Mouse (Mus musculus): ENCODE data around the gene Lrg1. TPM values are rescaled to one million over a fixed set of nuclear protein-coding genes. Genes with fewer than 3 reads are reported as not detected.

Gene Lrg1
- polyA plus RNA-seq, 1 experiment = not detected

DNA sequence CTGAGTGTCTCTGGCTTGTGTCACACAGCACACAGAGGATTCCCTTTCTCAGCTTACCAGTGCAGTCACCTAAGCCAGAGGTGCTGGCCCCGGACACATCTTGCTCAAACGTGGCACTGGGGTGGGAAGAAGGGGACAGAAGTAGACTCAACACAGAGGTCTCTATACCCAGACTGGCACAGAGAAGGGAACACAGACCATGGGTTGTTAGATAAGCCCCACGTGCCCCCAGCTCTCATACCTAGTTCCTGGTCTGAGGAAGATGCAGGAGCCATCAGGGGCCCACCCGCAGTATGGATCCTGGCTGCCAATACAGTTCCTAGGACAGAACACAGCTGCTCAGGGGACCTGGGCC lies 3.5 kb upstream of the Lrg1 start:
- no peak for TF ChIP-seq POLR2A (IDR thresholded peaks at IDR 0.05; ENCODE audit: borderline replicate concordance, low read depth, low read length)
- TF ChIP-seq CTCF (IDR thresholded peaks at IDR 0.05; ENCODE audit: low read depth, low read length) = no peak
- Histone ChIP-seq H3K4me1 (ENCODE audit: control insufficient read depth, insufficient read depth, low read length) (0 out of 2 replicates have a peak, but pooled peaks cover 2% of the 10 kb centered on the region), H3K27ac (ENCODE audit: insufficient read depth, low read depth, low read length) (no peak overlapping the region), H3K4me3 (ENCODE audit: insufficient read depth, low read length) (no peak overlapping the region)

DNA sequence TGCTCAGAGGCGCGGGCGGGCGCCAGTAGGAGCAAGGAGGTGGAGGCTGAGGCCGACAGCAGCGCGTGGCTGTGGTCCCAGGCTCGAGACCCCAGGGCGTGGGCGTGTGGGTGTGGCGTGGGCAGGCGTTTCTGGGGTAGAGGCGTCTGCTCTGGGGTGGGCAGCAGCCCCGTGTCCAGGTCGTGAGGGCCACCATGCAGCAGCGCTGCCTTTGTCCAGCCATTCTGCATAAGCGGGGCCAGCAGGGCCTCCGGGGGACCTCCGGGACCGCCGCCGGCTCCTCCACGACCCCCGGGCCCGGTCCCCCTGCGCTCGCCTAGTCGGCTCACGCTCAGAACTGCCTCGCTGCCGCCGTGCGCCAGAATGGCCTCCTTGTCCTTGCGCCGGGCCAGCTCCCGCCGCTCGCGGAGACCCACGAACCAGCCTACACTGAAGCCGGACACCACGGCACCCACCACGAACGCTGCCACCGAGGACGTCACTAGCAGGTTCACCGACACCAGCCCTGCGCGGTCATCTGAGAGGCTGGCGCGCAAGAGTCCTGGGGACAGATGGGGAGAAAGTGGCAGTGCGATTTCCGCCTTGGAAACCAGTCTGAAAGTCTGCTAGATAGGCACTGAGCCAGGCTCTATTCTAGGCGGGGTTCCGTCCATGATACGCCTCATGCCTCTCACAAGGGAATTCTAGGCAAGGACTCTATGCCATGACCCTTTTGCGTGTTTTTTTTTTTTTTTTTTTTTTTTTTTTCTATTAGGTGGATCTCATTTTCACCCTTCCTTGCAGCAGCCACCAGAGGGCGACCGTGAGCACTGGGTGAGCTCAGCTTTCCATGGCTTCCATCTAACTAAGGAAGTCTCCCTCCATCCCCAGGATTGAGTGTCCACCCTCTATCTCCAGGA lies 2.8 kb upstream of the Lrg1 start:
- H3K4me3 ChIP-seq (ENCODE audit: insufficient read depth, low read length) = no peak overlapping the region
- no peak overlapping the region for H3K27ac ChIP-seq (ENCODE audit: insufficient read depth, low read depth, low read length)
- TF ChIP-seq POLR2A (IDR thresholded peaks at IDR 0.05; ENCODE audit: borderline replicate concordance, low read depth, low read length) (no peak), CTCF (IDR thresholded peaks at IDR 0.05; ENCODE audit: low read depth, low read length) (peak; percentile 90)
- peaks cover 3% of the 10 kb centered on the region for H3K4me1 ChIP-seq (ENCODE audit: control insufficient read depth, insufficient read depth, low read length)

- no peak overlapping the region for H3K4me3 ChIP-seq (ENCODE audit: insufficient read depth, low read length)
- H3K4me1 ChIP-seq (ENCODE audit: control insufficient read depth, insufficient read depth, low read length) = peaks cover 4% of the 10 kb centered on the region
- TF ChIP-seq POLR2A (IDR thresholded peaks at IDR 0.05; ENCODE audit: borderline replicate concordance, low read depth, low read length) (no peak), CTCF (IDR thresholded peaks at IDR 0.05; ENCODE audit: low read depth, low read length) (no peak)
- H3K27ac ChIP-seq (ENCODE audit: insufficient read depth, low read depth, low read length) = no peak overlapping the region
Observed at GRCm38 (mm10) chr17:56123681-56124340, 2.0 kb upstream of the Lrg1 start.

DNA sequence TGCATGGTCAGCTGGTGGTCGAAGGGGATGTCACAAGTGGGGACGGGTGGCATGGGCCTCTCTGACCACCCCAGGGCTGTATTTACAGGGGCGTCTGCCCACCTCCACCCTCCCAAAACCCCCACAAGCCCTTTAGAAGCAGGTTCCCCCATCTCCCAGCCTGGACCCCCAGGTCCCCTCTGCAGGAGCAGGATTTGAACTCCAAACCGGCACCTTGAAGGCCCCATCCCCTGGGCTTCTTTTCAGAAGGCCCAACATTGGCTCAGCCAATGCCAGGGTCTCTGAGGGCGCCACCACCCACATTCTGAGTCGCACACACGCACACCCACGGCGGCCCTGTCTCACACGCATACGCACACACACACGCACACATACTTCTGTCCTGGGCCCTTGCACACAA lies 1.4 kb upstream of the Lrg1 start:
- H3K4me3 ChIP-seq (ENCODE audit: insufficient read depth, low read length) = no peak overlapping the region
- no peak overlapping the region for H3K27ac ChIP-seq (ENCODE audit: insufficient read depth, low read depth, low read length)
- peaks cover 4% of the 10 kb centered on the region for H3K4me1 ChIP-seq (ENCODE audit: control insufficient read depth, insufficient read depth, low read length)
- TF ChIP-seq POLR2A (IDR thresholded peaks at IDR 0.05; ENCODE audit: borderline replicate concordance, low read depth, low read length) (no peak), CTCF (IDR thresholded peaks at IDR 0.05; ENCODE audit: low read depth, low read length) (no peak)

DNA sequence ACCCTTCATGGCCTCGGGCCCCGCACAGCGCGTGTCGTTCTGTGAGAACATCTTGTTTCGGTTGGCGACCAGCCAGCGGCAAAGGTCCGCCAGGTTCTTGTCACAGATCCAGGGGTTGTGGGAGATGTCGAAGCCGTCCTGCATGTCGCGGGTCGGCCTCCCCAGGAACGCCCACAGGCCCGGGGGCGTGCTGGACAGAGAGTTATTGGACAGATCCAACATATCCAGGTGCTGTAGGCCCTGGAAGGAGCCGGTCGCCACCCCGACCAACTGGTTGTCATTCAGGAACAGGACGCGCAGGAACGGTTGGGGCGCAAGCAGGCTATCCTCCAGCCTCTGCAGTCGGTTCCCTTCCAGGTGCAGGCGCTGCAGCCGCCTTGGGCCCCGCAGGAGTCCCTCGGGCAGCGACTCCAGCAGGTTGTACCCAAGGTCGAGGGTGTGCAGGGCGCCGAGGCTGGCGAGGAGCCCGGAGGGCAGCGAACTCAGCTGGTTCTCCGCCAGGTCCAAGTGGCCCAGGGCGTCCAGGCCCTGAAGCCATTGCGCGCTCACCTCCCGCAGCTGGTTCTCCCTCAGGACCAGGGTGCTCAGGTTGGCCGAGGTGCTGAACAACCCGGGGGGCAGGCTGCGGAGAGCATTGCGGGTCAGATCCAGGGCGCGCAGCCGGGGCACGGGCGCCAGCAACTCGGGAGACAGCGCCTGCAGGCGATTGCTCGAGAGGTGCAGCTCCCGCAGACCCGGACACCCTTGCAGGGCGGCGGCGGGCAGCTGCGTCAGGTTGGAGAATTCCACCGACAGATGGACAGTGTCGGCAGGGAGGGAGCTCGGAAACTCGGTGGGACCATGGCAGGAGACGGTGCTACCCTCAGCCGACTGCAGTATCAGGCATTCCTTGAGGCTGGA lies 1.6 kb downstream of the Lrg1 start:
- Histone ChIP-seq H3K27ac (ENCODE audit: insufficient read depth, low read depth, low read length) (no peak overlapping the region), H3K4me1 (ENCODE audit: control insufficient read depth, insufficient read depth, low read length) (peaks cover 4% of the 10 kb centered on the region), H3K4me3 (ENCODE audit: insufficient read depth, low read length) (peak overlapping the region; percentile 27)
- TF ChIP-seq CTCF (IDR thresholded peaks at IDR 0.05; ENCODE audit: low read depth, low read length) (no peak), POLR2A (IDR thresholded peaks at IDR 0.05; ENCODE audit: borderline replicate concordance, low read depth, low read length) (no peak)

DNA sequence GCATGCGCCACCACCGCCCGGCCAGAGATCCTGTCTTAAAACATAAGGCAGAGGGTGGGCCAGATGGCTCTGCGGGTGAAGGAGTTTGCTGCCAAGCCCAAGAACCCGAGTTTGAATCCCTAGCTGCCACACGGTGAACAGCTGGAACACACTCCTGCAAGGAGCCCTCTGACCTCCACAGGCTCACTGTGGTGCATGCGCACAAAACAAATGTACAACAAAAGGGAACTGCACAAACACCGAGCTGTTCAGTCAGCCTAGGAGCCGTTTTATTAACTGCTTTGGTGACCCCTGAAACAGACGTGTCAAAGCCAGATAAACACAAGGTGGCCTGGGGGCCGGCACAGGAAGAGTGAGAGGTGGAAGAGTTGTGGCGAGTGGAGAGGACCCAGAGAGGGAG lies 2.4 kb downstream of the Lrg1 start:
- H3K4me1 ChIP-seq (ENCODE audit: control insufficient read depth, insufficient read depth, low read length) = peaks cover 4% of the 10 kb centered on the region
- TF ChIP-seq CTCF (IDR thresholded peaks at IDR 0.05; ENCODE audit: low read depth, low read length) = 0 out of 2 replicates have a peak, but pooled peaks have one; percentile 21
- TF ChIP-seq POLR2A (IDR thresholded peaks at IDR 0.05; ENCODE audit: borderline replicate concordance, low read depth, low read length) = no peak
- peak overlapping the region; percentile 27 for H3K4me3 ChIP-seq (ENCODE audit: insufficient read depth, low read length)
- H3K27ac ChIP-seq (ENCODE audit: insufficient read depth, low read depth, low read length) = no peak overlapping the region

- Histone ChIP-seq H3K4me3 (ENCODE audit: insufficient read depth, low read length) (peak within 1 kb of the TSS; percentile 41), H3K27ac (ENCODE audit: insufficient read depth, low read depth, low read length) (no peak within 1 kb of the TSS), H3K4me1 (ENCODE audit: control insufficient read depth, insufficient read depth, low read length) (peaks cover 4% of the 10 kb centered on the region)
- TF ChIP-seq CTCF (IDR thresholded peaks at IDR 0.05; ENCODE audit: low read depth, low read length) (no peak), POLR2A (IDR thresholded peaks at IDR 0.05; ENCODE audit: borderline replicate concordance, low read depth, low read length) (no peak)
Observed at GRCm38 (mm10) chr17:56117251-56117710, 4.5 kb downstream of the Lrg1 start, which contains the start of gene Plin5. Gene Plin5, minus strand, starts transcription at chr17:56117596.

- no peak overlapping the region for H3K27ac ChIP-seq (ENCODE audit: insufficient read depth, low read depth, low read length)
- TF ChIP-seq POLR2A (IDR thresholded peaks at IDR 0.05; ENCODE audit: borderline replicate concordance, low read depth, low read length) (no peak), CTCF (IDR thresholded peaks at IDR 0.05; ENCODE audit: low read depth, low read length) (no peak)
- H3K4me3 ChIP-seq (ENCODE audit: insufficient read depth, low read length) = no peak overlapping the region
- peaks cover 3% of the 10 kb centered on the region for H3K4me1 ChIP-seq (ENCODE audit: control insufficient read depth, insufficient read depth, low read length)
Observed at GRCm38 (mm10) chr17:56116193-56116592, 5.6 kb downstream of the Lrg1 start.

DNA sequence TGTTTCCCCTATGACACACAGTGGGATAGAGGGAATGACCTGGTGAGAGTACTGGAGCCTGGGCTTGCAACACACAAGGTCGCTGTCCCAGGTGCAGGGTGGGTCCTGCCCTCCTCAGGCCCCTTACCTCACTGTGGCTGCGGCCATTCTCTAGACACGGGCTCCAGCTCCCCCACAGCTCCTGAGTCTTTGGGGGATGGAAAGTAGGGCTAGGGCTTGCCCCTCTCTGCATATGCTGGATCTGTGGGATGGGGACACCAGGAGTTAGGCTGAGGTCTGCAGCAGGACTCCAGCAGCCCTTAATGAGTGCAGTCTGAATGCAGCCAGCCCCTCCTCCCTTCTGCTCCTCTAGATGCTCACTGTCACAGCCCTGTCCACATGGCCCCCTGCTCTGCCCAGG lies 9.1 kb downstream of the Lrg1 start:
- Histone ChIP-seq H3K4me1 (ENCODE audit: control insufficient read depth, insufficient read depth, low read length) (no peaks in the 10 kb centered on the region), H3K27ac (ENCODE audit: insufficient read depth, low read depth, low read length) (no peak overlapping the region), H3K4me3 (ENCODE audit: insufficient read depth, low read length) (no peak overlapping the region)
- TF ChIP-seq CTCF (IDR thresholded peaks at IDR 0.05; ENCODE audit: low read depth, low read length) (no peak), POLR2A (IDR thresholded peaks at IDR 0.05; ENCODE audit: borderline replicate concordance, low read depth, low read length) (no peak)

Data from bone marrow macrophage, adult 2 months (primary cell).